Mouse (Mus musculus): Measurements from ENCODE around the gene Gm49383.

Gm49383 gene

GRCm38 (mm10) chr12:69196444-69197377 is at the start of gene Gm49383:
Gene Gm49383 (minus strand): TSS chr12:69197104.
- peak in 1 of 2 experiments; percentile 34 for DNase-seq (ENCODE audit: low read depth in 1 of 2, low spot score in 2 of 2)

GRCm38 (mm10) chr12:69241771-69242431 is 45.0 kb upstream of the Gm49383 start:
- peak; percentile 5 to 16 for DNase-seq (ENCODE audit: low read depth in 1 of 2, low spot score in 2 of 2)

DNA sequence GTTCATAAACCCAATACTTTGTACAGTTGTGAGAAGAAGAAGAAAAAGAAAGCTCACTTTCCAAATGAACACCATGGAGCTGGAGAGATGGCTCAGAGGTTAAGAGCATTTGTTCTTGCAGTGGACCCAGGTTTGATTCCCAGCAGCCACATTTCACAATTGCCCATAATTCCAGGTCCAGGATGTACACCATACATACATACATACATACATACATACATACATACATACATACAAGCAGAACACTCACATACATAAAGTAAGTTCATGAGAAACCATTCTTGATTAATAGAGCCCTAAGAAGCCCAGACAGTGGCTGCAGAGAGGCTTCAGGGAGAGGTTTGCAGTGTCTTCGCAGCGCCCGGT is 44.5 kb upstream of the Gm49383 start:
- no peak for DNase-seq (ENCODE audit: low read depth in 1 of 2, low spot score in 2 of 2)

- no peak for DNase-seq (ENCODE audit: low read depth in 1 of 2, low spot score in 2 of 2)
These were observed 44.0 kb upstream of the Gm49383 start, which contains the start of gene Klhdc1 for GRCm38 (mm10) chr12:69240876-69241275. Gene Klhdc1 (plus strand): TSS chr12:69241176.

- no peak for DNase-seq (ENCODE audit: low read depth in 1 of 2, low spot score in 2 of 2)
These were observed 41.4 kb upstream of the Gm49383 start for GRCm38 (mm10) chr12:69238284-69238683.

GRCm38 (mm10) chr12:69235782-69236181 is 38.9 kb upstream of the Gm49383 start:
- DNase-seq (ENCODE audit: low read depth in 1 of 2, low spot score in 2 of 2), result no peak

DNA sequence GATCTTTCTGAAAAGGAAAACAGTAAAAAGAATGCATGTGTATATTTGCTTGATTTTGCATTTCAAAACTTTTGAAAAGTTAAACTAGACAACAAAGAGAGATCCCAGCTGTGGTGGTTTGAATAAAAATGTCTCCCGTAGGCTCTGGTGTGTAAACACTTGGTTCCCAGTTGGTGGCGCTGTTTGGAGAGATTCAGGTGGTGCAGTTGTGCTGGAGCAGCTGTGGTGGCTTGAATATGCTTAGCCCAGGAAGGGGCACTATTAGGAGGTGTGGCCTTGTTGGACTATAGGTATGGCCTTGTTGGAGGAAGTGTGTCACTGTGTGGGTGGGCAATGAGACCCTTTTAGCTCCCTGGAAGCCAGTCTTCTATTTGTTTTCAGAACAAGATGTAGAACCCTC is 32.3 kb upstream of the Gm49383 start:
- DNase-seq (ENCODE audit: low read depth in 1 of 2, low spot score in 2 of 2), result no peak

- DNase-seq (ENCODE audit: low read depth in 1 of 2, low spot score in 2 of 2), result peak; percentile 48 to 73
These were observed 31.0 kb upstream of the Gm49383 start, which contains the start of gene Pole2 for GRCm38 (mm10) chr12:69227776-69228466. Gene Pole2 (minus strand): TSS chr12:69228195.

GRCm38 (mm10) chr12:69220613-69221277 is 23.8 kb upstream of the Gm49383 start:
- no peak for DNase-seq (ENCODE audit: low read depth in 1 of 2, low spot score in 2 of 2)

- DNase-seq (ENCODE audit: low read depth in 1 of 2, low spot score in 2 of 2), result no peak
These were observed 19.7 kb upstream of the Gm49383 start for GRCm38 (mm10) chr12:69216587-69216986.

GRCm38 (mm10) chr12:69215000-69215785 is 18.3 kb upstream of the Gm49383 start:
- DNase-seq (ENCODE audit: low read depth in 1 of 2, low spot score in 2 of 2), result no peak

DNA sequence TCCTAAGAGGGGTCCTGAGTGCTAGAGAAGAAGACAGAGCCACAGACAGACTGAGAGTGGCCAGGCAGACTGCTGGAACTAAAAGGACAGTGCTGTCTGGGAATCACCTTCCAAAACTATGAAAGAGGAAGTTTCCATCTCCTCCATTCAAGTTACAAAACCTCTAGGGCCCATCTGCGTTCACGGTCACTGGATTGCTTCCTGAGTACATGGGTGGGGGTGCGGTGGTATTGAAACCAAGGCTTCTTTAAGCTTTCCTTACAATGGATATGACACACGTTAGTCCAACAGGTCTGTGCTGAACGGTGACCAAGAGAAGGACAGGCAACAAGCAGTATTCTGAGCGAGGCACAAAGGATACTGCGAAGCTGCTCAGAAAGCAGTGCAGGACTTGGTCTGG is 17.5 kb upstream of the Gm49383 start:
- DNase-seq (ENCODE audit: low read depth in 1 of 2, low spot score in 2 of 2), result no peak

DNA sequence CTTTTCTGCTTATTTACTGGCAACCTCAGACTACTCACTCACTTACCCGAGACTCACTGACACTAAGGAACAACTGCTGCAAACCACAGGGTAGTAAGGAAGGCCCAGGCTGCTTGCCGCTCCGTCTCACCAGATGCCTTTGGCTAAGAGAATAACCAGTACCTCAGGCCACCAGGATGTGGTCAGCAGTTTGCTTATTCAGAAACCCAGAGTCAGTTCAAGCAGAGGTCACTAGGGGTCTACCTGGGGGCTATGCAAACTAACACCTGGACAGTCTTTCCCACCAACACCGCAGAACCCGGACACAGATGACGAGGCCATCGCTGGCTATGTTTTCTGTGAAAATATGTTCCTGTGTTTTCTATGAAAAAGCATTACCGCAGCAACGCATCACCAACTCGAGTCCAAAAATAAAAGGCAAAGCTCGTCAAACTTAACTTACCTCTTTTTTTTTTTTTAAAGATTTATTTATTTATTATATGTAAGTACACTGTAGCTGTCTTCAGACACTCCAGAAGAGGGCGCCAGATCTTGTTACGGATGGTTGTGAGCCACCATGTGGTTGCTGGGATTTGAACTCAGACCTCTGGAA is 16.4 kb upstream of the Gm49383 start:
- no peak for DNase-seq (ENCODE audit: low read depth in 1 of 2, low spot score in 2 of 2)

DNA sequence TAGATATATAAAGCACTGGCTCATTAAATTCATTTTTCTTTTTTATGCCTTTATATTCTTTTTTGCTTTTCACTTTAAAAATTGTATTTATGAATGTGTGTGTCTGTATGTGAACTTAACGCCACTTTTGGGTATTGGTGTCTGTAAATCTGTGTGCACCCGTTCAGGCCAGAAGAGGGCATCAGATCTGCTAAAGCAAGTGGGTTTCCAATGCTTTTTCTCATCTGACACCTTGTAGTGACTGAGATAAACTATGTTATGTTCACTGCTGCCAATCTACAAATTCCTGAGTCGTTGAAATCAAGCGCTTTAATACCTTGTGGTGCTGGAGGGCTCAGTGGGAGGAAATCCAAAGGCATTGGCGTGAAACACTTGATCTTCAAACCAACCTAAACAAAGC is 14.2 kb upstream of the Gm49383 start:
- no peak for DNase-seq (ENCODE audit: low read depth in 1 of 2, low spot score in 2 of 2)

DNA sequence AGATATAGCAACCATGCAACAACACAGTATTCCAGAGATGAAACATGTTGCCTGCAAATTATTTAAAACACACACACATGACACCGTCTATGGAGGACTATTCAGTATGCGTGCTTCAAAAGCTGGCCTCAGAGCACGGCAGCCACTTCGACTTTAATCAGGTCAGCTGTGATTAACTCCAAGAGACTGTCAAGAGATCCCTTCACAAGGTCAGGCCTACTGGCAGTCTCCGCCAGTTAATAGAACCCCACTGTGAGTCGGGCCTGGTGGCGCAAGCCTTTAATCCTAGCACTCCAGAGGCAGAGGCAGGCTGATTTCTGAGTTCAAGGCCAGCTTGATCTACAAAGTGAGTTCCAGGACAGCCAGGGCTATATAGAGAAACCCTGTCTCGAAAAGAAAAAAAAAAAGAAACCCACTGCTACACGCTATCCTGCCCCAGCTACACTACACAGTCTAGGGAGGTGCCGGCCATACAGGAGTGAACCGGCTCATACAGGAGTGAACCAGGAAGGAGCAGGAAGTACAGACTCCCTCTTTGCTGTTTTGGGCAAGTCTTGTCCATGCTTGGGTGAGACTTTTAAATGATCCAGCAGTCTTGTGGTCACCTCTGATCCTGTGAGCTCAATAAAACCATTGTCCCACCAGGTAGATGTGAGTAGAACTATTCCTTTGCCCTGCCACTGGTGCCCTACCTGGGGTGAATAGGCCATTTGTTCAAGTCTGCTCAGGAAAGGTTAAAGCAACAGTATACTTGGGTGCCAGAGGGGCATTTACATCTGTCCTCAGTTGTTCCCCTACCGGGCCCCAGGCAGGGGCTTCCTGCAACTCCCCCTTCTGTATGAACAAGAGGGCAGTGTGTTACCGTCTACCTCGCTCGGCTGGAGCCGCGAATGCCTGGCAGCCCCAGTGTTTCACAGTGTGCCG is 13.4 kb upstream of the Gm49383 start:
- no peak for DNase-seq (ENCODE audit: low read depth in 1 of 2, low spot score in 2 of 2)

DNA sequence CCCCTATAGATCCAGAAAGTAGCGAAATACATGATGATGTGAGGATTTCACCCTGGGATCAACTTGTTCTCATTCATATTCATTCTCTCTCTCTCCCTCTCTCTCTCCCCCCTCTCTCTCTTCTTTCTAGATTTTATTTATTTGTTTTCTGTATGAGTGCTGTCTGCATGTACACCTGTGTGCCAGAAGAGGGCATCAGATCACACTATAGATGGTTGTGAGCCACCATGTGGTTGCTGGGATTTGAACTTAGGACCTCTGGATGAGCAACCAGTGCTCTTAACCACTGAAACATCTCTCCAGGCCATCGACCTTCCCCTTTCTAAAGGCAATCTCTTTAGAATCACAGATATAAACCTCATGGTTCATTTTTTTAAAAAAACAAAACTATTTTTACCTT is 11.6 kb upstream of the Gm49383 start:
- no peak for DNase-seq (ENCODE audit: low read depth in 1 of 2, low spot score in 2 of 2)

GRCm38 (mm10) chr12:69207926-69208325 is 11.0 kb upstream of the Gm49383 start:
- DNase-seq (ENCODE audit: low read depth in 1 of 2, low spot score in 2 of 2), result no peak

- DNase-seq (ENCODE audit: low read depth in 1 of 2, low spot score in 2 of 2), result no peak
These were observed 10.5 kb upstream of the Gm49383 start for GRCm38 (mm10) chr12:69207396-69207795.
